Mouse (Mus musculus): ENCODE measurements around the gene Trim34b.
"Not testable (repeated sequence)": the region's sequence is repeated elsewhere in the genome, so short reads cannot be mapped to it uniquely, and the experiment has no call there.

The Trim34b gene

DNA sequence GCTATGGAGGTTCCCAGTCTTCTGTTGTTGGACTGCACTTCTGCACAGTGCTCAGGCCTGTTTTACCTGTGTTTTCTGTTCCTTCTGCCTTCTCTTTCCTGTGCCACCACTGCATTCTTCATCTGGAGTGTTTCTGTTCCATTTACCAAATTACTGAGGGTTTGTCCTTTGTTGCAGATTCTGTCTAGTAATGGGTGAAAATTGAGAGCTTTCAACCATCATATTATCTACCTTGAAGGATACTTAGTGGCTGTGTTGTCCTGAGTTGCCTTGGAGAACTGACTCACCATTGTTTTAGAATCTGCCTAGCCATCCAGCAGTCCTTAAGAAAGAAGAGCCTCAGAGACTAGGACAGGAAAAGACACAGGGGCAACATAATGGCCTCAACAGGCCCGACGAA is at the start of gene Trim34b:
TSS of gene Trim34b (plus strand) at position 301 of the 400 bp plus-strand sequence.
- DNase-seq = not testable (repeated sequence)

DNA sequence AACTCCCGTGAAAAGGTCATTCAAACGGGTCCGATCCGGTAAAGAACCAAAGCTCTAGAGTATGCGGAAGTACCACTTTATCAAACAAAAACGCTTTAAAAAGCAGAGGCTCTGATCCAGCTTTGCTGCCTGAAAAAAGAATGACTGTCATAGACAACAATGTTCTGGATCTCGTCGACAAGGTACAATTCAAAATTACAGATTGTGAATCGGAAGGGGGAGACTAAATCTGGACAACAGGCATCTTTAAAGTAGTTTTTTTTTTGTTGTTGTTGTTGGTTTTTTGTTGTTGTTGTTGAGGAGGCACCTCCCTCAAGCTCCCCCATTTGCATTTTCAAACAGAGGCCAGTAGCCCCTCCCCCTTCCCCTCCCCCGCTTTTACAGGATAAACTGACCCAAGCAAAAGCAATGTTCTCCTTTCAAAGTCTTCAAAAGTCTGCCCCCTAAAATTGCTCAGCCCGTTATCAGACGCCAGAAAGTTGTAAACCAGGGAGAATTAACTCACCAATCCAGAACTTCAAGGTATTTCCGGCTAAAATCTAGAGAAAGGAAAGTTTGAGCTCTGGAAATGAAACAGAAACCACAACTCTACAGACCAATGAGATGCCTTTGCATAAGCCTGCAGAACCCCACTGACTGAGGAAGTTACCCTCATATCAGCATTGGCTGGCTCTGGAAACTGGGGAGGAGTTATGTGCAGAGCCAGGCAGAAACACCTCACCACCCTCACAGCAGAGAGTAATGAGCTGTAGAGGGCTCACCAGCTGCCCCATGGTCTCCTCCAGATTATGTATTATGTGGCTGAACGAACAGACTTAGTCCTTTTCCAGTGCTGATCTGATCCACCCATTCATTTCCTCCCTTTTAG is 41.5 kb upstream of the Trim34b start, which contains the start of gene Trim5:
TSS of gene Trim5 (minus strand) at position 519 of the 868 bp plus-strand sequence.
- DNase-seq = peak; percentile 30

DNA sequence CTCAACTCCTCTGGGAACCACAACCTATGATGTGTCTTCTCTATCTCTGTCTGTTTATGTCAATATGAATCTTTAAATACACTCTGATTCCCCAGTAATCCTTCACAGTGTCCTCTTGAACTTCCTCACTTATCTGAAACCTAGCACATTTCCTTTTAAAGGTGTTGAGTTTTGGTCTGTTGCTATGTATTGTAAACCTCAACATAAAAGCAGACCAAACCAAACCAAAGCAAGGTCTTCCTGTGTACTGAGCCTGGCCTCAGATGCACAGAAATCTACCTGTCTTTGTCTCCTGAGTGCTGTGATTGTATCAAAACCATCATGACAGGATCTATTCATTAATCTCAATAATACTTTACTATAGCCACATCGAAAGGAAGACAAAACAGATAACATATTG is 38.6 kb upstream of the Trim34b start:
- DNase-seq = no peak

DNA sequence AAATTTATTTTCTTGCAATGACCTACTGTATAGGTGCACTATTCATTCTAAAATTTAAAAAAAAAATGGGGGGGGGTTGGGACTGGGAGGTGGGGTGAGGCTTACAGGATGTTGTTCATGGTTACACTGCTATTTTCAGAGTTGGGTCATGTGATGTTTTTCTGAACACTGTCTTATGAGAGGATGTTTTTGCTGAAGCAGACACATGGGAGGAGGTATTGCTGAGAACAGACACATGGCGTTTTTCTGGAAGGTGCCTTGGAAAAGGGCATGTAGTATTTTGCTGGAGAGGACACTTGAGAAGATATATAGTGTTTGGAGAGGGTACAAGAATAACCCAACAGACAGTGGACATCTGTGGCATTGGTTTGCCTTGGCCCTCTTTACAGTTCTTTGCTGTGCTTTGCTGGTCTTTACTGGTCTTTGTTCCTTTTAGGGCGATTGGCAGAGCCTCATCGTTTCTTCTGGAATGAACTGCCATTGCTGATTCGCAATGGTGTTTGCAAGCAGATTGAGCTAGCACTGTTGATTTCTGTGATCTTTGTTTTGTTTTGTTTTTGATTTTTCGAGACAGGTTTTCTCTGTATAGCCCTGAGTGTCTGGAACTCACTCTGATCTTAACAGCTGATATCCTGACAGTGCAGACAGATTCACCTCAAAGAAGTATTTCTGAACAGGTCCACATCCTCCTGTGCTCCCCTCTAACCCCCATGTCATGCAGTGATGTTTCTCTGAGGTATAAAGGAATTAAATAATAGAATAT is 37.5 kb upstream of the Trim34b start:
- DNase-seq = no peak

DNA sequence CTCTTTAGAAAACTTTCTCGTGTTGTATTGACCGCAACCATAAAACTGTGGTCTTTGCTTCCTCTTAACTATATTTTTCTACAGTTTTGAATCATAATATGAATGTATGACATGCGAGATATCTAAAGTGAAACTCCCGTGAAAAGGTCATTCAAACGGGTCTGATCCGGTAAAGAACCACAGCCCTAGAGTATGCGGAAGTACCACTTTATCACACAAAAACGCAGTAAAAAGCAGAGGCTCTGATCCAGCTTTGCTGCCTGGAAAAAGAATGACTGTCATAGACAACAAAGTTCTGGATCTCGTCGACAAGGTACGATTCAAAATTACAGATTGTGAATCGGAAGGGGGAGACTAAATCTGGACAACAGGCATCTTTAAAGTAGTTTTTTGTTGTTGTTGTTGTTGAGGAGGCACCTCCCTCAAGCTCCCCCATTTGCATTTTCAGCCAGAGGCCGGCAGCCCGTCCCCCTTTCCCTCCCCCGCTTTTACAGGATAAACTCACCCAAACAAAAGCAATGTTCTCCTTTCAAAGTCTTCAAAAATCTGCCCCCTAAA is 14.4 kb upstream of the Trim34b start:
- DNase-seq = peak; percentile 43

DNA sequence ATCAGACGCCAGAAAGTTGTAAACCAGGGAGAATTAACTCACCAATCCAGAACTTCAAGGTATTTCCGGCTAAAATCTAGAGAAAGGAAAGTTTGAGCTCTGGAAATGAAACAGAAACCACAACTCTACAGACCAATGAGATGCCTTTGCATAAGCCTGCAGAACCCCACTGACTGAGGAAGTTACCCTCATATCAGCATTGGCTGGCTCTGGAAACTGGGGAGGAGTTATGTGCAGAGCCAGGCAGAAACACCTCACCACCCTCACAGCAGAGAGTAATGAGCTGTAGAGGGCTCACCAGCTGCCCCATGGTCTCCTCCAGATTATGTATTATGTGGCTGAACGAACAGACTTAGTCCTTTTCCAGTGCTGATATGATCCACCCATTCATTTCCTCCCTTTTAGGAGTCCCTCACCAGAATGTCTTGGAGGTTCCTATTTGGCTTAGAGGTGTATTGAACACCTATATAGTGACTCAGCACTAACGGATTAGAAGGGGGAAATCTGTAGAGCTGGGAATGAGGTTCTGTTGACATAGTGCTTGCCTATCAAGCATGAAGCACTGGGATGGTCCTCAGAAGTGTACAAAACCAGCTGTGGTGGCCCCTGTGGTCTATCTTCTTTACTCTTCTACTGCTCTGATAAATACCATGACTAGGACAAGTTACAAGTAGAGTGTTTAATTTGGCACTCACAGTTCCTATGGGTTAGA is 13.7 kb upstream of the Trim34b start, which contains the start of gene Trim12a:
TSS of gene Trim12a (minus strand) at position 98 of the 712 bp plus-strand sequence.
- not testable (repeated sequence) for DNase-seq

DNA sequence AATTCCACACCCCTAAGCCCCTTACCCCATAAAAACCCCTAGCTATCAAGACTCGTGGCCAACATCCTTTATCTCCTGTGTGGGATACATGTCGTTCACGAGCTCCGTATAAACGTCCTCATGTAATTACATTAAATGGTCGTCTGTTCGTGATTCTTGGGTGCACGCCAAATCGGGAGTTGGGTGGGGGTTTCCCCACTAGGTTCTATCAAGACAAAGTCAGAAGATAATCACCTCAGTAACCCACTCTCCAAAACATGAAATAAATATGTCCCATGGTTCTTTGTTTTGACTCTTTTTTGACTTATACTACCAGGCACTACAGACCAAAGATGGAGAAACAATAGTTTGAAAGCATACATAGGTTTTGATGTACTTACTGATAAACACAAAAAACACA is 7.2 kb upstream of the Trim34b start:
- DNase-seq = no peak

DNA sequence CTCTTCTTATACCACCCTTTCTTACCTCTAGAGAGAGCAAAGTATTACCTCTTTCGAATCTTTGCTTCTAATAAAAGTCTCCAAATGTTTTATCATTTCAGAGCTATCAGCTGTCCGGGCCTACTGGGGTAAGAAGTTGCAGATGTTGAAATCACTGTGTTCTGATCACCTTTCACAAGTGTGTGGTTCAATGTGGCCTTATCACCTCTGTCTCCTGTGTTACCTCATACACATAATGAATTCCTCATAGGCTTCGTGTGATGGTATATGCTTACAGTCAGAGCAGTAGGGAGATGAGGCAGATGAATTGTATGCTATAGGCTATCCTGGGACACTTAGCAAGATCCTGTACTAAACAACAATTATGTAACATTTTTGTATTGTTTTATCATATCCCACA is 6.3 kb downstream of the Trim34b start:
- DNase-seq = not testable (repeated sequence)

DNA sequence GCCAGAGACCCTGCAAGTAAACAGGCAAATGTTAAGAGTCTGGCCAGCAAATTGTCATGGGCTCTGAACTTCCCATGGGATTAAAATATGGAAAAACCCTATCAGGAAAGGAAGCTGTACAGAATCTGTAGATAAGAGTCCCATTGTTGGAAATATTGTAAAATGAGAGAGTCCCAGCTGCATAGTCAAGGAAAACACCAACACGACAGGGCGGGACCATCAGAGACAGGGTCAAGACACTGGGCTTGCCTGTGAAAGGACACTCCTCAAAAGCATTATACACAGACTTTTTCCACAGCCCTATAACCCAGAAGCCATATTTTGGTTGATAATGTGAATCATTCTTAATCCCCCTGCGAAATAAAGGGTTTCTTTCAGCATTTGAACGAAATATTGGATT is 11.5 kb downstream of the Trim34b start:
- not testable (repeated sequence) for DNase-seq

DNA sequence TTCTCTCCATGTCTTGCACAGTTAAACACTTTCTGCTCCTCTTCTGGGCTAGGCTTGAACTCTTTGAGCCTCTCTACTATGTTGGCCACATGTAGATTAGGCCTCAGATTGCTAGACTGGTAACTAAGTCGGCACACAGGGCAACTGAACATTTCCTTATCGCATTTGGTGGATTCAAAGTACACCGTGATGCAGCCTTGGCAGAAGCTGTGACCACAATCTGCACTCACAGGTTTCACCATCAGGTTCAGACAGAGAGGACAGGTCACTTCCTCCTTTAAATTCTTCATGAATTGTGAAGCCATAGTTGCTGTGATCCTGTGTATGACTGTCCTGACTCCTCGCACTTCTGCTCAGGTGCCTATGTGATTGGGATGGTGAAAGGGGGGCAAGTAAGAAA is 18.8 kb downstream of the Trim34b start:
- not testable (repeated sequence) for DNase-seq

DNA sequence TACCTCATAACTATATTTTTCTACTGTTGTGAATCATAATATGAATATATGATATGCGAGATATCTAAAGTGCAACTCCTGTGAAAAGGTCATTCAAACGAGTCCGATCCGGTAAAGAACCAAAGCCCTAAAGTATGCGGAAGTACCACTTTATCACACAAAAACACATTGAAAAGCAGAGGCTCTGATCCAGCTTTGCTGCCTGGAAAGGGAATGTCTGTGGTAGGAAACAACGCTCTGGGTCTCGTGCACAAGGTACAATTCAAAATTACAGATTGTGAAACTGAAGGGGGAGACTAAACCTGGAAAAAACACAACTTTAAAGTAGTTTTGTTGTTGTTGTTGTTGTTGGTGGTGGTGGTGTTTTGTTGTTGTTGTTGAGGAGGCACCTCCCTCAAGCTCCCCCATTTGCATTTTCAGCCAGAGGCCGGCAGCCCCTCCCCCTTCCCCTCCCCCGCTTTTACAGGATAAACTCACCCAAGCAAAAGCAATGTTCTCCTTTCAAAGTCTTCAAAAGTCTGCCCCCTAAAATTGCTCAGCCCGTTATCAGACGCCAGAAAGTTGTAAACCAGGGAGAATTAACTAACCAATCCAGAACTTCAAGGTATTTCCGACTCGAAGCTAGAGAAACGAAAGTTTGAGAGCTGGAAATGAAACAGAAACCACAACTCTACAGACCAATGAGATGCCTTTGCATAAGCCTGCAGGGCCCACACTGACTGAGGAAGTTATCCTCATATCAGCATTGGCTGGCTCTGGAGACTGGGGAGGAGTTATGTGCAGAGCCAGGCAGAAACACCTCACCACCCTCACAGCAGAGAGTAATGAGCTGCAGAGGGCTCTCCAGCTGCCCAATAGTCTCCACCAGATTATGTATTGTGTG is 23.7 kb downstream of the Trim34b start, which contains the start of gene Trim12c:
TSS of gene Trim12c (minus strand) at position 646 of the 883 bp plus-strand sequence.
- peak; percentile 76 for DNase-seq

DNA sequence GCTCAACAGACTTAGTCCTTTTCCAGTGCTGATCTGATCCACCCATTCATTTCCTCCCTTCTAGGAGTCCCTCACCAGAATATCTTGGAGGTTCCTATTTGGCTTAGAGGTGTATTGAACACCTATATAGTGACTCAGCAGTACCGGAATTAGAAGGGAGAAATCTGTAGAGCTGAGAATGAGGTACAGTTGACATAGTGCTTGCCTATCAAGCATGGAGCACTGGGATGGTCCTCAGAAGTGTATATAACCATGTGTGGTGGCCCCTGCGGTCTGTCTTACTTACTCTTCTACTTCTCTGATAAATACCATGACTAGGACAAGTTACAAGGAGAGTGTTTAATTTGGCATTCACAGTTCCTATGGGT is 24.3 kb downstream of the Trim34b start:
- DNase-seq = no peak

DNA sequence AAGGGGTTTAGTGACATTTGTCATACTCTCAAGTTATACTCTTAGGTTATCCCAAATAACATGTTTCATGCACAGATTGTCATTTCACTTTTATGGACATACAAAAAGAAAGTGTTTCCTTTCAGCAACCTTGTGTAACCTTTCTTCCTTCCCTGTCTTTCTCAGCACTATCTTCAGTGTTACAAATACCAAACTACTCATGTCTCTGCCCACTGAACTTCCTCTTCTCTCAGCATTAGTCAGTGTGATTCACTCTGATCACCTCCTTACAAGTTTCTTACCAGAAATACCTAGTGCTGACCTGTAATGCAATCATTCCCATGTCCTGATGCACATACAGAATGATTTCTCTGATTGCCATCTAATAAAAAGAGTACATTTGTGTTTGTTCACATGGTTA is 37.1 kb downstream of the Trim34b start:
- DNase-seq = no peak

DNA sequence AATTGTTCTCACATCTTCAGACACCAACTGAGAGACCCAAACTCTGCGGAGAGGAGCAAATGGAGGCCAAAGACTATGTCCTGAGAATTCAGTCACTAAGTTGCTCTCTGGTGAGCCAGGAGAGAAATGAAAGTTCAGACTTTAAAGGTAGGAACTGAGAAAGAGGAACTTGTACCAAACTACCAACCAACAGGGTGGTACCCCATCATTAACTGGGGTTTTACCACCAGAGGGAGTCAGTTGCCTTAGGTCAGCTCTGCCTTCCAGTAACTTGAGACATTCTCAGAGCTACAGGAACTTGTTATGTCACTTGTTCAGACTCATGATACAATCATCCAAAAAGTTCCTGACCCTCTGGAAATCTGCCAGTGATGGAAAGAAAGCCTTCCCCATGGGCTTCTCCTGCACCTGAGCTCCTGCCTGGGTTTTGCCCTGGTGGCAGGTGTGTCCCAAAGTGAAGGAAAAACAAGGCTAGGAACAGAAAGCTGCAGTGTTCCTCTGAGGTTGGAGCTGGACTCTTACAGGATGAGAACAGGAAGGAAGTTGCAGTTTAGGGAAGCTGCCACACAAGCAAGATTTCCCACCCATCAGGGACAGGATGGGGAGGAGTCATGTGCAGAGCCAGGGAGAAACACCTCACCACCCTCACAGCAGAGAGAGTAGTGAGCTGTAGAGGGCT is 40.6 kb downstream of the Trim34b start, which contains the start of gene Trim30b:
TSS of gene Trim30b (minus strand) at position 149 of the 679 bp plus-strand sequence.
- peak; percentile 30 for DNase-seq

Measured in thymus, postnatal 25 days (tissue).